Mouse (Mus musculus): ENCODE results near the gene Prdx5.

- peak; percentile 47 to 64; a peak in 2 of 4 replicates for TF ChIP-seq POLR2A (IDR thresholded peaks at IDR 0.05; ENCODE audit: control insufficient read depth in 1 of 2, insufficient read depth in 1 of 2, low read depth in 1 of 2, low read length in 2 of 2, poor library complexity in 1 of 2)
- TF ChIP-seq ZNF384 (IDR thresholded peaks at IDR 0.05; ENCODE audit: low read depth, low read length) = no peak
- TF ChIP-seq CTCF (IDR thresholded peaks at IDR 0.05 in 2 of 3, conservative IDR thresholded peaks at IDR 0.05 in 1 of 3; ENCODE audit: control insufficient read depth in 1 of 3, insufficient read depth in 1 of 3, low read depth in 2 of 3, low read length in 3 of 3, poor library complexity in 1 of 3, severe bottlenecking in 1 of 3) = no peak
- peak; percentile 83 for TF ChIP-seq SIN3A (IDR thresholded peaks at IDR 0.05; ENCODE audit: low read length)
- TF ChIP-seq POLR2AphosphoS5 (IDR thresholded peaks at IDR 0.05; ENCODE audit: borderline replicate concordance, low read depth, low read length) = no peak
- no peak for TF ChIP-seq USF1 (IDR thresholded peaks at IDR 0.05; ENCODE audit: low read depth, low read length)
- TF ChIP-seq E2F4 (IDR thresholded peaks at IDR 0.05; ENCODE audit: borderline replicate concordance, low read depth, low read length) = no peak
- no peak for TF ChIP-seq MAFK (IDR thresholded peaks at IDR 0.05; ENCODE audit: borderline replicate concordance, low read depth, low read length)
- no peak for TF ChIP-seq TAL1 (IDR thresholded peaks at IDR 0.05; ENCODE audit: low read length)
- TF ChIP-seq USF2 (IDR thresholded peaks at IDR 0.05; ENCODE audit: borderline replicate concordance in 1 of 2, insufficient read depth in 1 of 2, low read depth in 1 of 2, low read length in 2 of 2) = no peak
Measured at GRCm38 (mm10) chr19:6941372-6942248, 31.7 kb upstream of the Prdx5 start, which contains the start of gene Bad.
